Mouse (Mus musculus): ENCODE data around the gene H1foo. TPM values are rescaled to one million over a fixed set of nuclear protein-coding genes. Genes with fewer than 3 reads are reported as not detected.

Gene H1foo
- polyA plus RNA-seq, 1 experiment, result not detected

GRCm38 (mm10) chr6:115913482-115913881, 31.3 kb upstream of the H1foo start:
- Histone ChIP-seq H3K4me1 (ENCODE audit: control insufficient read depth, insufficient read depth, insufficient read length) (peaks cover 13% of the 10 kb centered on the region; the same call in 1 of the 2 replicates), H3K27ac (ENCODE audit: insufficient read depth, low read length) (no peak overlapping the region), H3K4me3 (ENCODE audit: extremely low read depth, insufficient read depth, insufficient read length) (no peak overlapping the region), H3K27me3 (ENCODE audit: control insufficient read depth, insufficient read depth, low read length) (no peaks in the 10 kb centered on the region), H3K36me3 (ENCODE audit: control insufficient read depth, insufficient read depth, low read length) (no peaks in the 10 kb centered on the region)
- 92% methylated on average over 10 of the region's 10 CpGs for WGBS
- TF ChIP-seq CTCF (IDR thresholded peaks at IDR 0.05; ENCODE audit: extremely low read depth, insufficient read depth, insufficient read length, insufficient replicate concordance) (no peak), POLR2A (IDR thresholded peaks at IDR 0.05; ENCODE audit: low read depth, low read length) (no peak)
- no peak for DNase-seq (ENCODE audit: low read depth in 1 of 2, low spot score in 2 of 2)

GRCm38 (mm10) chr6:115914511-115915202, 30.1 kb upstream of the H1foo start:
- TF ChIP-seq CTCF (IDR thresholded peaks at IDR 0.05; ENCODE audit: extremely low read depth, insufficient read depth, insufficient read length, insufficient replicate concordance) (no peak), POLR2A (IDR thresholded peaks at IDR 0.05; ENCODE audit: low read depth, low read length) (no peak)
- WGBS, result 96% methylated on average over 15 of the region's 15 CpGs
- Histone ChIP-seq H3K4me1 (ENCODE audit: control insufficient read depth, insufficient read depth, insufficient read length) (peaks cover 5% of the 10 kb centered on the region; the same call in 1 of the 2 replicates), H3K27ac (ENCODE audit: insufficient read depth, low read length) (no peak overlapping the region), H3K36me3 (ENCODE audit: control insufficient read depth, insufficient read depth, low read length) (no peaks in the 10 kb centered on the region), H3K27me3 (ENCODE audit: control insufficient read depth, insufficient read depth, low read length) (no peaks in the 10 kb centered on the region), H3K4me3 (ENCODE audit: extremely low read depth, insufficient read depth, insufficient read length) (no peak overlapping the region)
- no peak for DNase-seq (ENCODE audit: low read depth in 1 of 2, low spot score in 2 of 2)

GRCm38 (mm10) chr6:115915601-115916445, 28.9 kb upstream of the H1foo start:
- Histone ChIP-seq H3K36me3 (ENCODE audit: control insufficient read depth, insufficient read depth, low read length) (no peaks in the 10 kb centered on the region), H3K27me3 (ENCODE audit: control insufficient read depth, insufficient read depth, low read length) (no peaks in the 10 kb centered on the region), H3K27ac (ENCODE audit: insufficient read depth, low read length) (no peak overlapping the region), H3K4me1 (ENCODE audit: control insufficient read depth, insufficient read depth, insufficient read length) (peaks cover 1% of the 10 kb centered on the region; the same call in 1 of the 2 replicates), H3K4me3 (ENCODE audit: extremely low read depth, insufficient read depth, insufficient read length) (no peak overlapping the region)
- DNase-seq (ENCODE audit: low read depth in 1 of 2, low spot score in 2 of 2), result no peak
- 83% methylated on average over 17 of the region's 17 CpGs for WGBS
- TF ChIP-seq POLR2A (IDR thresholded peaks at IDR 0.05; ENCODE audit: low read depth, low read length) (no peak), CTCF (IDR thresholded peaks at IDR 0.05; ENCODE audit: extremely low read depth, insufficient read depth, insufficient read length, insufficient replicate concordance) (no peak)

- Histone ChIP-seq H3K27me3 (ENCODE audit: control insufficient read depth, insufficient read depth, low read length) (no peaks in the 10 kb centered on the region), H3K4me3 (ENCODE audit: extremely low read depth, insufficient read depth, insufficient read length) (no peak overlapping the region), H3K27ac (ENCODE audit: insufficient read depth, low read length) (no peak overlapping the region), H3K4me1 (ENCODE audit: control insufficient read depth, insufficient read depth, insufficient read length) (no peaks in the 10 kb centered on the region; the same call in 1 of the 2 replicates), H3K36me3 (ENCODE audit: control insufficient read depth, insufficient read depth, low read length) (no peaks in the 10 kb centered on the region)
- no peak for DNase-seq (ENCODE audit: low read depth in 1 of 2, low spot score in 2 of 2)
- TF ChIP-seq CTCF (IDR thresholded peaks at IDR 0.05; ENCODE audit: extremely low read depth, insufficient read depth, insufficient read length, insufficient replicate concordance), result no peak
- TF ChIP-seq POLR2A (IDR thresholded peaks at IDR 0.05; ENCODE audit: low read depth, low read length), result no peak
- WGBS, result 88% methylated on average over 5 of the region's 5 CpGs
Observed at GRCm38 (mm10) chr6:115916611-115917010, 28.1 kb upstream of the H1foo start.

- 93% methylated on average over 1 of the region's 1 CpGs for WGBS
Observed at GRCm38 (mm10) chr6:115918615-115919014, 26.1 kb upstream of the H1foo start.

GRCm38 (mm10) chr6:115919876-115920275, 24.9 kb upstream of the H1foo start:
- Histone ChIP-seq H3K36me3 (ENCODE audit: control insufficient read depth, insufficient read depth, low read length) (no peaks in the 10 kb centered on the region), H3K27ac (ENCODE audit: insufficient read depth, low read length) (no peak overlapping the region), H3K4me1 (ENCODE audit: control insufficient read depth, insufficient read depth, insufficient read length) (no peaks in the 10 kb centered on the region; the same call in 1 of the 2 replicates), H3K27me3 (ENCODE audit: control insufficient read depth, insufficient read depth, low read length) (no peaks in the 10 kb centered on the region), H3K4me3 (ENCODE audit: extremely low read depth, insufficient read depth, insufficient read length) (no peak overlapping the region)
- 93% methylated on average over 5 of the region's 5 CpGs for WGBS
- no peak for TF ChIP-seq POLR2A (IDR thresholded peaks at IDR 0.05; ENCODE audit: low read depth, low read length)
- TF ChIP-seq CTCF (IDR thresholded peaks at IDR 0.05; ENCODE audit: extremely low read depth, insufficient read depth, insufficient read length, insufficient replicate concordance), result no peak
- no peak for DNase-seq (ENCODE audit: low read depth in 1 of 2, low spot score in 2 of 2)

More at GRCm38 (mm10) chr6:115918615-115919014, 26.1 kb upstream of the H1foo start:
- Histone ChIP-seq H3K4me1 (ENCODE audit: control insufficient read depth, insufficient read depth, insufficient read length) (no peaks in the 10 kb centered on the region; the same call in 1 of the 2 replicates), H3K36me3 (ENCODE audit: control insufficient read depth, insufficient read depth, low read length) (no peaks in the 10 kb centered on the region), H3K27me3 (ENCODE audit: control insufficient read depth, insufficient read depth, low read length) (no peaks in the 10 kb centered on the region), H3K27ac (ENCODE audit: insufficient read depth, low read length) (no peak overlapping the region), H3K4me3 (ENCODE audit: extremely low read depth, insufficient read depth, insufficient read length) (no peak overlapping the region)
- DNase-seq (ENCODE audit: low read depth in 1 of 2, low spot score in 2 of 2), result no peak
- TF ChIP-seq CTCF (IDR thresholded peaks at IDR 0.05; ENCODE audit: extremely low read depth, insufficient read depth, insufficient read length, insufficient replicate concordance), result no peak
- no peak for TF ChIP-seq POLR2A (IDR thresholded peaks at IDR 0.05; ENCODE audit: low read depth, low read length)

Measured in spleen, adult 2 months (tissue).